Mouse (Mus musculus) hindbrain, embryonic 13.5 days (tissue): ENCODE measurements around the gene Alb. TPM values are rescaled to one million over a fixed set of nuclear protein-coding genes. Genes with fewer than 3 reads are reported as not detected.
A peak's percentile ranks its signal among the peaks of the same experiment; 100 is the strongest.

ENCODE experiments used
- ATAC-seq: fragments of 200-750 bp; cut with Nextera tagmentation; 2 replicates; pipeline ENCODE4 v1.8.0; 2017; ENCODE audit warnings: moderate TSS enrichment; ENCODE audit not compliant: low FRiP score
- H3K27ac ChIP-seq: fragments of 300-500 bp; sonication (generic); 2 replicates; pipeline ENCODE4 v1.5.1; 2015; ENCODE audit warnings: inconsistent platforms, mild to moderate bottlenecking, moderate library complexity
- H3K27me3 ChIP-seq: fragments of 300-500 bp; sonication (generic); 2 replicates; pipeline ENCODE4 v1.6.1; 2015; ENCODE audit warnings: mild to moderate bottlenecking, inconsistent platforms
- H3K36me3 ChIP-seq: fragments of 300-500 bp; sonication (generic); 2 replicates; pipeline ENCODE4 v1.6.1; 2015; ENCODE audit warnings: mild to moderate bottlenecking, inconsistent platforms
- H3K4me1 ChIP-seq: fragments of 300-500 bp; sonication (generic); replicated peaks from 2 replicates; pipeline ENCODE4 v1.6.1; 2015; ENCODE audit warnings: inconsistent platforms
- H3K4me2 ChIP-seq: fragments of 300-500 bp; sonication (generic); 2 replicates; pipeline ENCODE4 v1.6.1; 2015; ENCODE audit warnings: inconsistent platforms, mild to moderate bottlenecking, moderate library complexity
- H3K4me3 ChIP-seq: fragments of 300-500 bp; sonication (generic); 2 replicates; pipeline ENCODE4 v1.5.1; 2015; ENCODE audit warnings: mild to moderate bottlenecking, inconsistent platforms
- H3K9ac ChIP-seq: fragments of 300-500 bp; sonication (generic); 2 replicates; pipeline ENCODE4 v1.6.1; 2015; ENCODE audit warnings: mild to moderate bottlenecking, inconsistent platforms
- H3K9me3 ChIP-seq: fragments of 300-500 bp; sonication (generic); 2 replicates; pipeline ENCODE4 v1.6.1; 2016; ENCODE audit warnings: inconsistent platforms
- WGBS: fragments of 180-500 bp; shearing (Covaris S2); methylation state at CpG from one replicate; pipeline ENCODE4 v1.1.7; 2015; 5-methylcytosine and 5-hydroxymethylcytosine counted together
- polyA plus RNA-seq: library from polyadenylated mRNA; unstranded; fragments of >200 nt; fragmentation: Nextera tagmentation; extraction: Ambion mirVana; gene quantifications from 2 replicates; pipeline ENCODE4 v1.2.1, GENCODE M21; 2015

The Alb gene
- polyA plus RNA-seq, 1 experiment from 2014 or later, result 0.08 TPM

- Histone ChIP-seq H3K27me3 (no peaks in the 10 kb centered on the region), H3K9me3 (no peaks in the 10 kb centered on the region), H3K36me3 (no peaks in the 10 kb centered on the region), H3K4me3 (no peak overlapping the region), H3K9ac (no peak overlapping the region), H3K4me1 (no peaks in the 10 kb centered on the region), H3K27ac (no peak overlapping the region), H3K4me2 (no peak overlapping the region)
- ATAC-seq, result peak; percentile 68; the same call in 1 of the 2 replicates
- 5% methylated on average over 6 of the region's 6 CpGs for WGBS
Observed at GRCm38 (mm10) chr5:90500714-90501113, 40.0 kb downstream of the Alb start.

- Histone ChIP-seq H3K27ac (no peak overlapping the region), H3K36me3 (no peaks in the 10 kb centered on the region), H3K9me3 (no peaks in the 10 kb centered on the region), H3K27me3 (no peaks in the 10 kb centered on the region), H3K4me2 (no peak overlapping the region), H3K4me3 (no peak overlapping the region), H3K4me1 (no peaks in the 10 kb centered on the region), H3K9ac (no peak overlapping the region)
- no peak for ATAC-seq
- 90% methylated on average over 5 of the region's 5 CpGs for WGBS
Observed at GRCm38 (mm10) chr5:90501752-90502151, 41.1 kb downstream of the Alb start.

GRCm38 (mm10) chr5:90504742-90505141, 44.0 kb downstream of the Alb start:
- Histone ChIP-seq H3K27ac (no peak overlapping the region), H3K9me3 (no peaks in the 10 kb centered on the region), H3K4me2 (no peak overlapping the region), H3K9ac (no peak overlapping the region), H3K36me3 (no peaks in the 10 kb centered on the region), H3K4me1 (peaks cover 3% of the 10 kb centered on the region; the same call in 1 of the 2 replicates), H3K27me3 (no peaks in the 10 kb centered on the region), H3K4me3 (no peak overlapping the region)
- WGBS, result 84% methylated on average over 11 of the region's 11 CpGs
- ATAC-seq, result no peak

GRCm38 (mm10) chr5:90506507-90506906, 45.8 kb downstream of the Alb start:
- H3K27me3 ChIP-seq, result no peaks in the 10 kb centered on the region
- no peak overlapping the region for H3K4me2 ChIP-seq
- no peaks in the 10 kb centered on the region for H3K9me3 ChIP-seq
- WGBS, result 62% methylated on average over 2 of the region's 2 CpGs
- H3K36me3 ChIP-seq, result no peaks in the 10 kb centered on the region
- no peak for ATAC-seq
- no peak overlapping the region for H3K9ac ChIP-seq
- no peak overlapping the region for H3K4me3 ChIP-seq
- peaks cover 3% of the 10 kb centered on the region; the same call in 1 of the 2 replicates for H3K4me1 ChIP-seq
- H3K27ac ChIP-seq, result no peak overlapping the region

GRCm38 (mm10) chr5:90507411-90507949, 46.8 kb downstream of the Alb start:
- peak; percentile 73 for ATAC-seq
- Histone ChIP-seq H3K36me3 (no peaks in the 10 kb centered on the region), H3K4me2 (no peak overlapping the region), H3K4me1 (peaks cover 3% of the 10 kb centered on the region; the same call in 1 of the 2 replicates), H3K27ac (peak overlapping the region; percentile 82), H3K4me3 (no peak overlapping the region), H3K27me3 (no peaks in the 10 kb centered on the region), H3K9ac (no peak overlapping the region), H3K9me3 (no peaks in the 10 kb centered on the region)
- 47% methylated on average over 13 of the region's 13 CpGs for WGBS

GRCm38 (mm10) chr5:90509828-90510592, 49.3 kb downstream of the Alb start:
- H3K36me3 ChIP-seq, result no peaks in the 10 kb centered on the region
- H3K9ac ChIP-seq, result no peak overlapping the region
- H3K4me2 ChIP-seq, result no peak overlapping the region
- H3K27ac ChIP-seq, result no peak overlapping the region
- no peaks in the 10 kb centered on the region for H3K27me3 ChIP-seq
- H3K4me3 ChIP-seq, result no peak overlapping the region
- WGBS, result 97% methylated on average over 5 of the region's 5 CpGs
- no peak for ATAC-seq
- H3K4me1 ChIP-seq, result peaks cover 3% of the 10 kb centered on the region; the same call in 1 of the 2 replicates
- no peaks in the 10 kb centered on the region for H3K9me3 ChIP-seq

GRCm38 (mm10) chr5:90512288-90512955, 51.7 kb downstream of the Alb start:
- Histone ChIP-seq H3K27me3 (no peaks in the 10 kb centered on the region), H3K9ac (no peak overlapping the region), H3K4me1 (peaks cover 3% of the 10 kb centered on the region; the same call in 1 of the 2 replicates), H3K27ac (no peak overlapping the region), H3K4me3 (no peak overlapping the region), H3K4me2 (no peak overlapping the region), H3K9me3 (no peaks in the 10 kb centered on the region), H3K36me3 (no peaks in the 10 kb centered on the region)
- ATAC-seq, result no peak
- WGBS, result 88% methylated on average over 6 of the region's 6 CpGs

GRCm38 (mm10) chr5:90515561-90515960, 54.9 kb downstream of the Alb start:
- no peak overlapping the region for H3K9ac ChIP-seq
- no peaks in the 10 kb centered on the region for H3K9me3 ChIP-seq
- H3K4me3 ChIP-seq, result no peak overlapping the region
- H3K4me1 ChIP-seq, result no peaks in the 10 kb centered on the region
- WGBS, result 89% methylated on average over 6 of the region's 6 CpGs
- no peak for ATAC-seq
- no peaks in the 10 kb centered on the region for H3K27me3 ChIP-seq
- H3K27ac ChIP-seq, result no peak overlapping the region
- H3K36me3 ChIP-seq, result no peaks in the 10 kb centered on the region
- no peak overlapping the region for H3K4me2 ChIP-seq

- Histone ChIP-seq H3K27ac (no peak within 1 kb of the TSS), H3K27me3 (no peaks in the 10 kb centered on the region), H3K4me3 (no peak within 1 kb of the TSS), H3K9me3 (no peaks in the 10 kb centered on the region), H3K4me1 (no peaks in the 10 kb centered on the region), H3K9ac (no peak within 1 kb of the TSS), H3K36me3 (no peaks in the 10 kb centered on the region), H3K4me2 (no peak within 1 kb of the TSS)
- ATAC-seq, result no peak
- WGBS, result 88% methylated on average over 6 of the region's 6 CpGs
Observed at GRCm38 (mm10) chr5:90518356-90519100, 57.8 kb downstream of the Alb start, which contains the start of gene Afm. Gene Afm, plus strand, starts transcription at chr5:90518932.

Other genes starting within 250 kb of the Alb start
- gene Cox18, start 236.9 kb upstream of the Alb start, polyA plus RNA-seq, result 30.4 and 32.9 TPM in 2 replicates
- 28.1 and 29.7 TPM in 2 replicates for gene Ankrd17, start 94.3 kb upstream of the Alb start, polyA plus RNA-seq
- gene Gm9958, start 93.7 kb upstream of the Alb start, polyA plus RNA-seq, result 5.8 and 6.1 TPM in 2 replicates
- gene Afp, start 29.8 kb downstream of the Alb start, polyA plus RNA-seq, result 0.56 and 2.2 TPM in 2 replicates
- gene Afm, start 58.0 kb downstream of the Alb start, polyA plus RNA-seq, result not detected in 2 replicates
- not detected in 2 replicates for gene 5830473C10Rik, start 100.2 kb downstream of the Alb start, polyA plus RNA-seq
- gene Rassf6, start 179.8 kb downstream of the Alb start, polyA plus RNA-seq, result 0.87 and 1.0 TPM in 2 replicates